Mouse (Mus musculus) cerebellum, postnatal 14 days (tissue): ENCODE data around the gene Dennd5b.
A peak's percentile ranks its signal among the peaks of the same experiment; 100 is the strongest.
"Not testable (repeated sequence)": the region's sequence is repeated elsewhere in the genome, so short reads cannot be mapped to it uniquely, and the experiment has no call there.

Experiments used
- DNase-seq, 2 experiments: peaks; one replicate each; pipeline ENCODE4 v3.0.0; 2021; ENCODE audit warnings: mixed read lengths in 2 of 2

Dennd5b gene

DNA sequence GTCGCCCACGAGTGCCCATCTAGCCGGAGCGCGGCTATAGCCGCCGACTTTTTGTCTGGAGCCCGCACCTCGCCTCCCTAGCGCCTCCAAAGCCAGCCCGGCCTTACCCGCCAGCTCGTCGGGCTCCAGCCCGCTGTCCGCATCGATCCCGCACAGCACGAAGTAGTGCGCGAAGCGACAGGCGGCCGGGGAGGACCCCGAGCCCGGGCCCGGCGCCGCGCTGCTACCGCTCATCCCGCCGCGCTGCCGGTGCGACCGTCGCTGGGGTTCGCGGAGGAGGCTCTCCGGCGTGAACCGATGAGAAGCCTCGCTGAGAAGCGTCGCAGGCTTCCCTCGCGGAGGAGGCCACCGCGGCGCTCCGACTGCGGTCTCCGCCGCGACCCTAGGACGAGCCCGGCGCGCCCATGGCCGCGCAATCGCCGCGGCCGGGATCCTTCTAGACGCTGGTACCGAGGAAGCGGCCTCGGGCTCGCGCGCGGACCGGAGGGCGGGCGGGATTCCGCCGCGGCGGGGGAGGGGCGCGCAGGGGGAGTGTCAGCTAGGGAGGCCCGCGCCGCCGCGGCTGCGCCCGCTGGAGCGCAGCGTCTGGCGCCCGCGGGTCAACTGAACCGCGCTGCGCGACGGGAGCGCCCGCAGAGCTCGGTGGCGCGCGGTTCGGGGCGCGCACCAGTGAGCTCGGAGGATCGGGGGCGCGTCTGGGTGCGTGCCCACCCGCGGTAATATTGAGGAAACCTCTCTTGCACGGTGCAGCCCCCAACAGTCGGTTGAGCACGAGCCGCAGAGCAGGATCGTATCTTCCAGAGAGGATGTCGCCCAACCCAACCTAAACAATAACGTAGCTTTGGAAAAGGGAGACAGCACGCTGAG, at the start of gene Dennd5b:
Gene Dennd5b, minus strand, starts transcription at position 605 of the 867 bp plus-strand sequence.
- DNase-seq = peak; percentile 86 to 91

DNA sequence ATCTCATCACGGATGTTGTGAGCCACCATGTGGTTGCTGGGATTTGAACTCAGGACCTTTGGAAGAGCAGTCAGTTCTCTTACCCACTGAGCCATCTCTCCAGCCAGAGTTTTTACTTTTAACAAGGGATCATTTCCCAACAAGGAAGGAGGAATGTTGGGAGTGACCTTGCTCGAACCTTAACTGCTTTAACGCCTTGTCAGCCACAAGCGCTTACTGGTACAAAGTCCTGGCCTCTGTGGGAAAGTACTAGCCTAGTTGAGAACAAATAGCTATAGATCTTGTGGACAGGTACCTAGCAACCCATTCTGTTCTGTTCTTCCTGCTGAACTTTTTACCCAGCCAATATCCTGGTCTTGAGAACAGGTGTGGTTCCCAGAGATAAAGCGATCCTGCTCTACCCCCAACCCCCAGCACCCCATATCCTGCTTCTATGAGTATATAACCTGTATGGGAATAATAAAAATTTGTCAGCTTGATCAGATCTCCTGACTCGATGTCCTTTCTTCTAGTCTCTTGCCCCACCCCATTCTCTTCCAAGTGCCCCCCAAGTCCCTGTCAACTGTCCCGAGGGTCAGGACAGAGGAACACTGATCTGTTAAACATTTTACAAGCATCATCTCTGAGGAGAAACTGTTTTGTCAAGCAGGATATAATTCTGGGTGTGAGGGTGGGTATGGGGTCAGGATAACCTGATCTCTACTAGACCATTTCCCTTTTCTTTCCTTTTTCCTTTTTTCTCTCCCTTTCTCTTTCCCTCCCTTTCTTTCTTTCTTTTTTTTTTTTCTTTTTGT, 47.2 kb upstream of the Dennd5b start:
- no peak for DNase-seq

- no peak for DNase-seq
Measured at GRCm38 (mm10) chr6:149145143-149145542, 43.7 kb upstream of the Dennd5b start.

DNA sequence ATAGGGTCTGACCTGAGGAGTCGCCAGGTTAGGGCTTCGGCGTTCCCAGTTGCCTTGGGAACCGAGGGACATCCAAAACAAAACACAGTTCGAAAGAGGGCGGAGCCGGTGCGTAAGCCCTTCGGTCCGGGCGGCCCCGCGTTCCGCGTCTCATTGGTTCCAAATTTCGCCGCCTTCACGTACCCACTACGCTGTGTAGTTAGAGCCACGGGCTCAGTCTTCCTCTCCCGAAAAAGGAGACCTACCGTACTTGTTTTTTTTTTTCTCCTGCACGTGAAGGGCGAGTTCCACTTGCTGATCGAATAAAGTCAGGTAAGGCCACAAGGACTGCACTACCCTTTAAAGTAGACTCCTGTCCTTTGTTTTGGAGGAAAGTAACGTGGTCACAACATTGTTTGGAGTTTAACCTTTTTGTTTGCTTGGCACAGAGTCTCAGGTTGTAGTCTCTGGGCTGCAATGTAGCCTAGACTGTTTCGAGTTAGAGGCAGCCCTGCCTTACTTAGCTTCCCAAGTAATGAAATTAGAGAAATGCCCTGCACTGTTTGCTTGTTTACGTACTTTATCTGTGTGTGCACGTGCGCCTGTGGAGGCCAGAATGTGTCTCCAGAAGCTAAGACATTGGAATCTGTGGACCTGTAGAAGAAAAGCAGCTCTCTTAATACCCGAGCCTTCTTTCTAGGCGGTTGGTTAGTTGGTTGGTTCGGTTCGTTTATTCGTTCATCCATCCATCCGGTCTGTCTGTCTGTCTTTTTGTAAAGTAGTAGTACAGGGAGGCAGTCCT, 40.1 kb upstream of the Dennd5b start:
- DNase-seq = peak; percentile 81 to 85

- no peak for DNase-seq
Measured at GRCm38 (mm10) chr6:149139471-149139870, 38.0 kb upstream of the Dennd5b start, which contains the start of gene Etfbkmt. Etfbkmt (plus strand) TSS chr6:149139849.

GRCm38 (mm10) chr6:149139011-149139410, 37.5 kb upstream of the Dennd5b start:
- no peak for DNase-seq

DNA sequence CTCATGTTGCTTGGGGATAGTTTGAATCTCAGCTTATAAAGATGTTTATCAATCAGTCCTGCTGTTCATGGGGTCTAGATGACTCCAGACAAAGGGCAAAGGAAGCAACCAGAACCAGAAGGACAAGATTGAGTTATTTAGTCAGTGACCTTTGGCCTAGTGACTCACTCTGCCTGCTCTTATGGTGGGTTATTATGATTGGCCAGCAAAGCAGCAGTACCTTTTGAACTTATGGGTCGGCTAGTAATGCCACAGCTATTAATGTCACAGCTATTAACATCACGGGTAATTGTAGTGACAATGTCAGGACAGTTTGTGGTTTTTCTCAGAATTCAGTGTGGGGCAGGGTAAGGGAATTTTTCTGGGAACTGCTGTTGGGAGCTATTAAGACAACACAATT, 36.5 kb upstream of the Dennd5b start:
- no peak for DNase-seq

- no peak for DNase-seq
Measured at GRCm38 (mm10) chr6:149135631-149136030, 34.2 kb upstream of the Dennd5b start.

- no peak for DNase-seq
Measured at GRCm38 (mm10) chr6:149134391-149135150, 33.1 kb upstream of the Dennd5b start.

GRCm38 (mm10) chr6:149132311-149133077, 31.0 kb upstream of the Dennd5b start:
- peak; percentile 60 to 61 for DNase-seq

GRCm38 (mm10) chr6:149131111-149131510, 29.6 kb upstream of the Dennd5b start:
- DNase-seq = no peak

GRCm38 (mm10) chr6:149129870-149130269, 28.4 kb upstream of the Dennd5b start, which contains the start of gene Gm10203:
Gm10203 (plus strand) TSS chr6:149130170.
- not testable (repeated sequence) for DNase-seq

GRCm38 (mm10) chr6:149126675-149127074, 25.2 kb upstream of the Dennd5b start:
- peak; percentile 61 to 63 for DNase-seq

DNA sequence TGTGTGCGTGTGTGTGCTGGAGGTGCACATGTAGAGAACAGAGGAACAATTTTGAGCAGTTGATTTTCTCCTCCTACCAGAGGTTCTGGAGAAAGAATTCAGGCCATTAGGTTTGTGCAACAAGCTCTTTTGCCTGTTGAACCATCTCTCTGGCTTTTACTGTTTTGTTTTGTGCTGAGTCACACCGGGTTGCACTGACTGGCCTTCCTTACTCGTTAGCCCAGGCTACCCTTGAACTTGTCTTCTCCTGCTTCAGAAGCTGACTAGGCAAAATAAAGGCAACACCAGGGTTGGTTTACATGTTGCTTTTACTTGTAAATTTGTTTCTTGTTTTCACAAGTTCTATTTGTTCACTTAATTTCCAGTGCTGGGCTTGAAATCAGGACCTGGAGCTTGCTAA, 21.6 kb upstream of the Dennd5b start:
- no peak for DNase-seq

- DNase-seq = peak; percentile 80 to 86
Measured at GRCm38 (mm10) chr6:149119853-149120252, 18.4 kb upstream of the Dennd5b start.

DNA sequence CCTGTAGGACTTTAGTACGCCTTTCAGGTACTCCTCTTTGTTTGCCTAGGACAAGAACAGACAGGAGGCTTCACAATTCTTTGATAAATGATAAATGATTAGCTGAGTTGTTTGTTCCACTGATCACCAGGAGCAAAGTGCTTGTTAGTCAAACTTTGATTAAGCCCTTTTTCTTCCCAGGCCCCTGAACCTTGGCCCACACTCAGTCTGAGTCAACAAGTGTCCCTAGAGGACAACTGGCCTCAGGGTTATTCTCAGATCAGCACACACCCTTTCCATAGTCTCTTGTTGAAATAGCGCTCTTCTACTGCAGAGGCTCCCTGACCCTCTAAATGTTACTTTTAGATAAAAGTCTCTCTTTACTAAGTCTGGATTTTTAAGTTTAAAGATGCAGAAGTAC, 17.5 kb upstream of the Dennd5b start:
- no peak for DNase-seq

DNA sequence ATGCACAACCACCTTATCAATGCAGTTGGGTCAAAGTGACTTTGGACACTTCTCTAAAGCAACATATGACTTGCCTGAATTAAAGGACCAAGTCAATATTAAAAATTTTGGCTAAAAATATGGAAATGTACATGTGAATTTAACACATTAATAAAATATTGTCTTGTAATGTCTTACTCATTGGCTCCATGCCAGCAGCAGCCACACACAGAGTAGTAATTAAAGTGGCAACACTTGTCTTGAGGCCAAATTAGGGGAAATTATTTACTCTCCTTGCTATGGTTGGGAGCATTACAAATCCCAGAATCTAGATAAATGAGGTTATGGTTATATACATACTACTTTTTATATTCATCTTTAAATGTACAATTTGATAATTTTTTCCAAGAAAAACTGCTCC, 15.5 kb upstream of the Dennd5b start:
- peak in 1 of 2 experiments; percentile 13 for DNase-seq

GRCm38 (mm10) chr6:149108909-149109308, 7.4 kb upstream of the Dennd5b start:
- no peak for DNase-seq

DNA sequence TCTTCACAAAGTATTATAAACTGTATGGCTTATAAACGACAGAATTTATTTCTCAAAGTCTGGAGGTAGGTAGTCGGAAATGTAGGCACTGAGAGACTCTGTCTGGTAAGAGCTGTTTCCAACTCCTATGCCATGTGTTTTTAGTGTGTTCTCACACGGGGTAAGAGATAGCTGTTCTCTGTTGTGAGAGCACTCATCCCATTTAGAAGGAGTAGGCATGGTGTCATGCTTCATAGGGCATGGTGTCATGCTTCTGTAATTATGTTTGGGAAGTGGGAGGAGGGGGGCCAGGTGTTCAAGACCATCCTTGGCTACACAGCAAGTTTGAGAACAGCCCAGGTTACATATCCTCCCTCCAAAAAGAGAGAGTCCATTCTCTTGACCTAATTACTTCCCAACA, 6.1 kb upstream of the Dennd5b start:
- DNase-seq = no peak

GRCm38 (mm10) chr6:149103451-149103850, 2.0 kb upstream of the Dennd5b start:
- DNase-seq = no peak

DNA sequence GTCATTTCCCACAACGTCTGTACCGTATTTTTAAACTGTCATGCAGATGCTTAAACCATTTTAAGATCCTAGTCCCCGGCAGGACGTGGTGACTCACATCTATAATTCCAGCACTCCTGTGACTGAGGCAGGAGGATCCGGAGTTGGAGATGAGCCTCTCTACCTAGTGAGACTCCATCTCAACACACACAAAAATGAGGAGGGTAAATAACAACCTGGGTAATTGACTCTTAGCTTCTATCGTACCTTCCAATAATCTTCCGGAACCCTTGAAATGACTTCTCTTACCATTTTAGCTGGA, 413 bp upstream of the Dennd5b start:
- no peak for DNase-seq
